Mouse (Mus musculus): Measurements from ENCODE around the gene Phf13.

GRCm38 (mm10) chr4:151983043-151983442 lies 13.0 kb downstream of the Phf13 start:
- TF ChIP-seq POLR2A (IDR thresholded peaks at IDR 0.05; ENCODE audit: low read depth, low read length) (no peak), CTCF (IDR thresholded peaks at IDR 0.05; ENCODE audit: extremely low read depth, insufficient read depth, insufficient read length, insufficient replicate concordance) (no peak)

Measured in spleen, adult 2 months (tissue).